Mouse (Mus musculus) intestine, postnatal 0 days (tissue): ENCODE data around the gene Trim44. TPM values are rescaled to one million over a fixed set of nuclear protein-coding genes. Genes with fewer than 3 reads are reported as not detected.

Source experiments
- ATAC-seq: fragments of 200-750 bp; cut with Nextera tagmentation; 2 replicates; pipeline ENCODE4 v1.8.0; 2017; ENCODE audit warnings: mild to moderate bottlenecking, moderate TSS enrichment, moderate library complexity
- H3K27ac ChIP-seq: fragments of 300-500 bp; sonication (generic); 2 replicates; pipeline ENCODE4 v1.5.1; 2014; ENCODE audit warnings: mild to moderate bottlenecking, low read depth, low read length, moderate library complexity
- H3K27me3 ChIP-seq: fragments of 300-500 bp; sonication (generic); replicated peaks from 2 replicates; pipeline ENCODE4 v1.6.1; 2014; ENCODE audit warnings: low read length, mixed read lengths; ENCODE audit not compliant: control insufficient read depth, insufficient read depth
- H3K36me3 ChIP-seq: fragments of 300-500 bp; sonication (generic); 2 replicates; pipeline ENCODE4 v1.6.1; 2014; ENCODE audit warnings: mild to moderate bottlenecking, moderate library complexity; ENCODE audit not compliant: control insufficient read depth, insufficient read depth
- H3K4me1 ChIP-seq: fragments of 300-500 bp; sonication (generic); replicated peaks from 2 replicates; pipeline ENCODE4 v1.6.1; 2014; ENCODE audit warnings: antibody characterized with exemption, low read length, mixed read lengths; ENCODE audit not compliant: control insufficient read depth, insufficient read depth
- H3K4me2 ChIP-seq: fragments of 300-500 bp; sonication (generic); replicated peaks from 2 replicates; pipeline ENCODE4 v1.6.1; 2014; ENCODE audit warnings: low read depth, mild to moderate bottlenecking, moderate library complexity
- H3K4me3 ChIP-seq: fragments of 300-500 bp; sonication (generic); 2 replicates; pipeline ENCODE4 v1.5.1; 2014; ENCODE audit warnings: low read depth, low read length
- H3K9ac ChIP-seq: fragments of 300-500 bp; sonication (generic); 2 replicates; pipeline ENCODE4 v1.6.1; 2014; ENCODE audit warnings: mild to moderate bottlenecking, low read depth, low read length
- H3K9me3 ChIP-seq: fragments of 300-500 bp; sonication (generic); 2 replicates; pipeline ENCODE4 v1.6.1; 2016; ENCODE audit warnings: mixed run types; ENCODE audit not compliant: control insufficient read depth
- CTCF ChIP-seq: sonication (generic); IDR thresholded peaks from 2 replicates; pipeline ENCODE4 v1.5.1; 2016; ENCODE audit warnings: low read depth, mild to moderate bottlenecking, control low read depth, antibody characterized with exemption, moderate library complexity
- WGBS: fragments of 180-500 bp; shearing (Covaris S2); extraction: QIAGEN DNeasy Blood & Tissue Kit; methylation state at CpG from one replicate; pipeline ENCODE4 v1.1.7; 2014; 5-methylcytosine and 5-hydroxymethylcytosine counted together
- polyA plus RNA-seq: library from polyadenylated mRNA; unstranded; fragments of >200 nt; fragmentation: Nextera tagmentation; extraction: Ambion mirVana; gene quantifications from 2 replicates; pipeline ENCODE4 v1.2.1, GENCODE M21; 2015

Trim44 gene
- polyA plus RNA-seq, 1 experiment from 2014 or later = 12.3 TPM

DNA sequence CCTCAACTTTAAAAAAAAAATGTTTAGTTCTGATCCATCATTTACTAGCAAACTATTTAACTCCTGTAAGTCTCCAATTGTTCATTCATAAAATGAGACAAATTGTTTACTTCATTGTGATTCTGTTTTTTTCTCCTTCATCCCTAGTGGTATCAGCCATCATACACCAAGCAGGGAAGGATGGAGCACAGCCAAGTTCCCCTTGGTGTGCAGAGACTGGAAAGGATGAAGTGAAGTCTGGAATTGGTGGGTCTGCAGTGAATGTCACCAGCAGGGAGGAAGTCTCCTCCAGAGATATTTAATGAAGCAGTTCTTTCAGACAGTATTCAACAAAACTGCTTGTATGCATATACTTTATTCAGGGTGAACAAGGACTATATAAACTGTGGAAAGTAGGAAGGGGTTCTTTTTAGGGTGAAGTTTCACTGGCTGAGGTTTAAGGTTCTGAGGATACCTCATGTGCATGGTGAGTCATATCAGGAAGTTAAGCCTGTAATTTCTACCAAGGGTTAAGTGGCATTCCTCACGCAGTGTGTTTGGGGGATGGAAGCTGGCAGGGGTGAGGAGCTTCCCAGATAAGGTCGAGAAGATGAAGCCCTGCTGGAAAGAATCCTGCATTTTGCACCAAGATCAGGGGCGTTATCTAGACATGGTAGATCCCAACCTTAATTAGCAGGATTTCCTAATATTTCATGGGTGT is 34.1 kb downstream of the Trim44 start:
- H3K4me3 ChIP-seq = no peak overlapping the region
- H3K4me2 ChIP-seq = no peak overlapping the region
- H3K27me3 ChIP-seq = no peaks in the 10 kb centered on the region
- no peak for TF ChIP-seq CTCF
- ATAC-seq = no peak
- H3K27ac ChIP-seq = no peak overlapping the region
- no peaks in the 10 kb centered on the region for H3K4me1 ChIP-seq
- no peaks in the 10 kb centered on the region for H3K36me3 ChIP-seq
- no peaks in the 10 kb centered on the region for H3K9me3 ChIP-seq
- H3K9ac ChIP-seq = no peak overlapping the region
- WGBS = 46% methylated on average over 3 of the region's 3 CpGs

- H3K4me3 ChIP-seq = no peak overlapping the region
- H3K9me3 ChIP-seq = no peaks in the 10 kb centered on the region
- ATAC-seq = no peak
- no peaks in the 10 kb centered on the region for H3K36me3 ChIP-seq
- no peak overlapping the region for H3K9ac ChIP-seq
- no peaks in the 10 kb centered on the region for H3K4me1 ChIP-seq
- TF ChIP-seq CTCF = no peak
- no peak overlapping the region for H3K4me2 ChIP-seq
- H3K27ac ChIP-seq = no peak overlapping the region
- no peaks in the 10 kb centered on the region for H3K27me3 ChIP-seq
Observed at GRCm38 (mm10) chr2:102372690-102373089, 34.9 kb downstream of the Trim44 start.

- H3K27ac ChIP-seq = no peak overlapping the region
- H3K4me3 ChIP-seq = no peak overlapping the region
- no peak for TF ChIP-seq CTCF
- H3K4me2 ChIP-seq = no peak overlapping the region
- no peaks in the 10 kb centered on the region for H3K27me3 ChIP-seq
- ATAC-seq = no peak
- H3K4me1 ChIP-seq = no peaks in the 10 kb centered on the region
- H3K9me3 ChIP-seq = no peaks in the 10 kb centered on the region
- no peaks in the 10 kb centered on the region for H3K36me3 ChIP-seq
- no peak overlapping the region for H3K9ac ChIP-seq
Observed at GRCm38 (mm10) chr2:102371332-102371731, 36.3 kb downstream of the Trim44 start.

GRCm38 (mm10) chr2:102365983-102366545 is 41.6 kb downstream of the Trim44 start:
- Histone ChIP-seq H3K27me3 (no peaks in the 10 kb centered on the region), H3K9ac (no peak overlapping the region), H3K27ac (no peak overlapping the region), H3K4me2 (no peak overlapping the region), H3K4me1 (no peaks in the 10 kb centered on the region), H3K9me3 (no peaks in the 10 kb centered on the region), H3K36me3 (no peaks in the 10 kb centered on the region), H3K4me3 (no peak overlapping the region)
- WGBS = 87% methylated on average over 7 of the region's 7 CpGs
- no peak for ATAC-seq
- TF ChIP-seq CTCF = no peak

GRCm38 (mm10) chr2:102364565-102365200 is 42.9 kb downstream of the Trim44 start:
- no peaks in the 10 kb centered on the region for H3K4me1 ChIP-seq

GRCm38 (mm10) chr2:102362896-102363530 is 44.6 kb downstream of the Trim44 start:
- 81% methylated on average over 1 of the region's 1 CpGs for WGBS
- Histone ChIP-seq H3K9me3 (no peaks in the 10 kb centered on the region), H3K27me3 (no peaks in the 10 kb centered on the region), H3K9ac (no peak overlapping the region), H3K27ac (no peak overlapping the region), H3K4me3 (no peak overlapping the region), H3K36me3 (no peaks in the 10 kb centered on the region), H3K4me2 (no peak overlapping the region), H3K4me1 (no peaks in the 10 kb centered on the region)
- no peak for TF ChIP-seq CTCF
- no peak for ATAC-seq

More at GRCm38 (mm10) chr2:102364565-102365200, 42.9 kb downstream of the Trim44 start:
- no peak for ATAC-seq
- H3K4me2 ChIP-seq = no peak overlapping the region
- H3K4me3 ChIP-seq = no peak overlapping the region
- no peaks in the 10 kb centered on the region for H3K36me3 ChIP-seq
- WGBS = 81% methylated on average over 4 of the region's 4 CpGs
- no peaks in the 10 kb centered on the region for H3K9me3 ChIP-seq
- no peak for TF ChIP-seq CTCF
- H3K27me3 ChIP-seq = no peaks in the 10 kb centered on the region
- H3K9ac ChIP-seq = no peak overlapping the region
- no peak overlapping the region for H3K27ac ChIP-seq
